Mouse (Mus musculus): ENCODE measurements around the gene Lrmda. TPM values are rescaled to one million over a fixed set of nuclear protein-coding genes. Genes with fewer than 3 reads are reported as not detected.

Lrmda gene
- polyA plus RNA-seq, 1 experiment, result 0.65 TPM

- TF ChIP-seq POLR2A (IDR thresholded peaks at IDR 0.05; ENCODE audit: extremely low read depth, insufficient read depth, low read length) (no peak), CTCF (IDR thresholded peaks at IDR 0.05; ENCODE audit: extremely low read depth, insufficient read depth, low read length) (no peak)
- Histone ChIP-seq H3K4me3 (ENCODE audit: insufficient read depth, low read length) (no peak overlapping the region), H3K27ac (ENCODE audit: insufficient read depth, low read length) (no peak overlapping the region)
These were observed 421.0 kb downstream of the Lrmda start for GRCm38 (mm10) chr14:22440341-22440999.

GRCm38 (mm10) chr14:22441859-22442447 is 422.4 kb downstream of the Lrmda start:
- Histone ChIP-seq H3K4me3 (ENCODE audit: insufficient read depth, low read length) (no peak overlapping the region), H3K4me1 (ENCODE audit: control insufficient read depth, insufficient read depth, low read length) (peaks cover 9% of the 10 kb centered on the region), H3K27ac (ENCODE audit: insufficient read depth, low read length) (no peak overlapping the region)
- TF ChIP-seq POLR2A (IDR thresholded peaks at IDR 0.05; ENCODE audit: extremely low read depth, insufficient read depth, low read length) (no peak), CTCF (IDR thresholded peaks at IDR 0.05; ENCODE audit: extremely low read depth, insufficient read depth, low read length) (no peak)

More at GRCm38 (mm10) chr14:22440341-22440999, 421.0 kb downstream of the Lrmda start:
- H3K4me1 ChIP-seq (ENCODE audit: control insufficient read depth, insufficient read depth, low read length), result peaks cover 5% of the 10 kb centered on the region

- peaks cover 9% of the 10 kb centered on the region for H3K4me1 ChIP-seq (ENCODE audit: control insufficient read depth, insufficient read depth, low read length)
These were observed 423.2 kb downstream of the Lrmda start for GRCm38 (mm10) chr14:22442719-22443118.

GRCm38 (mm10) chr14:22444541-22444940 is 425.0 kb downstream of the Lrmda start:
- Histone ChIP-seq H3K27ac (ENCODE audit: insufficient read depth, low read length) (no peak overlapping the region), H3K4me3 (ENCODE audit: insufficient read depth, low read length) (no peak overlapping the region), H3K4me1 (ENCODE audit: control insufficient read depth, insufficient read depth, low read length) (peaks cover 9% of the 10 kb centered on the region)
- TF ChIP-seq CTCF (IDR thresholded peaks at IDR 0.05; ENCODE audit: extremely low read depth, insufficient read depth, low read length), result no peak
- no peak for TF ChIP-seq POLR2A (IDR thresholded peaks at IDR 0.05; ENCODE audit: extremely low read depth, insufficient read depth, low read length)

More at GRCm38 (mm10) chr14:22442719-22443118, 423.2 kb downstream of the Lrmda start:
- no peak for TF ChIP-seq CTCF (IDR thresholded peaks at IDR 0.05; ENCODE audit: extremely low read depth, insufficient read depth, low read length)
- TF ChIP-seq POLR2A (IDR thresholded peaks at IDR 0.05; ENCODE audit: extremely low read depth, insufficient read depth, low read length), result no peak
- no peak overlapping the region for H3K4me3 ChIP-seq (ENCODE audit: insufficient read depth, low read length)
- H3K27ac ChIP-seq (ENCODE audit: insufficient read depth, low read length), result no peak overlapping the region

GRCm38 (mm10) chr14:22445161-22445821 is 425.8 kb downstream of the Lrmda start:
- Histone ChIP-seq H3K4me1 (ENCODE audit: control insufficient read depth, insufficient read depth, low read length) (peaks cover 9% of the 10 kb centered on the region), H3K4me3 (ENCODE audit: insufficient read depth, low read length) (no peak overlapping the region), H3K27ac (ENCODE audit: insufficient read depth, low read length) (no peak overlapping the region)
- no peak for TF ChIP-seq POLR2A (IDR thresholded peaks at IDR 0.05; ENCODE audit: extremely low read depth, insufficient read depth, low read length)
- TF ChIP-seq CTCF (IDR thresholded peaks at IDR 0.05; ENCODE audit: extremely low read depth, insufficient read depth, low read length), result no peak

- peaks cover 9% of the 10 kb centered on the region for H3K4me1 ChIP-seq (ENCODE audit: control insufficient read depth, insufficient read depth, low read length)
- no peak overlapping the region for H3K27ac ChIP-seq (ENCODE audit: insufficient read depth, low read length)
- TF ChIP-seq POLR2A (IDR thresholded peaks at IDR 0.05; ENCODE audit: extremely low read depth, insufficient read depth, low read length), result no peak
- no peak for TF ChIP-seq CTCF (IDR thresholded peaks at IDR 0.05; ENCODE audit: extremely low read depth, insufficient read depth, low read length)
- H3K4me3 ChIP-seq (ENCODE audit: insufficient read depth, low read length), result no peak overlapping the region
These were observed 426.5 kb downstream of the Lrmda start for GRCm38 (mm10) chr14:22445841-22446570.

- no peak overlapping the region for H3K27ac ChIP-seq (ENCODE audit: insufficient read depth, low read length)
- TF ChIP-seq POLR2A (IDR thresholded peaks at IDR 0.05; ENCODE audit: extremely low read depth, insufficient read depth, low read length), result no peak
- no peak for TF ChIP-seq CTCF (IDR thresholded peaks at IDR 0.05; ENCODE audit: extremely low read depth, insufficient read depth, low read length)
These were observed 432.1 kb downstream of the Lrmda start for GRCm38 (mm10) chr14:22451603-22452002.

GRCm38 (mm10) chr14:22464314-22464713 is 444.8 kb downstream of the Lrmda start:
- H3K4me3 ChIP-seq (ENCODE audit: insufficient read depth, low read length), result no peak overlapping the region
- H3K4me1 ChIP-seq (ENCODE audit: control insufficient read depth, insufficient read depth, low read length), result no peaks in the 10 kb centered on the region
- no peak overlapping the region for H3K27ac ChIP-seq (ENCODE audit: insufficient read depth, low read length)
- TF ChIP-seq POLR2A (IDR thresholded peaks at IDR 0.05; ENCODE audit: extremely low read depth, insufficient read depth, low read length) (no peak), CTCF (IDR thresholded peaks at IDR 0.05; ENCODE audit: extremely low read depth, insufficient read depth, low read length) (no peak)

More at GRCm38 (mm10) chr14:22451603-22452002, 432.1 kb downstream of the Lrmda start:
- H3K4me3 ChIP-seq (ENCODE audit: insufficient read depth, low read length), result no peak overlapping the region
- 0 out of 2 replicates have a peak, but pooled peaks cover 1% of the 10 kb centered on the region for H3K4me1 ChIP-seq (ENCODE audit: control insufficient read depth, insufficient read depth, low read length)

GRCm38 (mm10) chr14:22471041-22471440 is 451.5 kb downstream of the Lrmda start:
- H3K4me3 ChIP-seq (ENCODE audit: insufficient read depth, low read length), result no peak overlapping the region
- no peak for TF ChIP-seq CTCF (IDR thresholded peaks at IDR 0.05; ENCODE audit: extremely low read depth, insufficient read depth, low read length)
- TF ChIP-seq POLR2A (IDR thresholded peaks at IDR 0.05; ENCODE audit: extremely low read depth, insufficient read depth, low read length), result no peak
- no peaks in the 10 kb centered on the region for H3K4me1 ChIP-seq (ENCODE audit: control insufficient read depth, insufficient read depth, low read length)
- no peak overlapping the region for H3K27ac ChIP-seq (ENCODE audit: insufficient read depth, low read length)
